Mouse (Mus musculus) embryo, embryonic 9.5 days (tissue): ENCODE data around the gene Stmn3.

Experiments
- DNase-seq: peaks from one replicate; pipeline ENCODE4 v3.0.0-alpha.2; 2017; ENCODE audit errors: extremely low spot score

The Stmn3 gene

DNA sequence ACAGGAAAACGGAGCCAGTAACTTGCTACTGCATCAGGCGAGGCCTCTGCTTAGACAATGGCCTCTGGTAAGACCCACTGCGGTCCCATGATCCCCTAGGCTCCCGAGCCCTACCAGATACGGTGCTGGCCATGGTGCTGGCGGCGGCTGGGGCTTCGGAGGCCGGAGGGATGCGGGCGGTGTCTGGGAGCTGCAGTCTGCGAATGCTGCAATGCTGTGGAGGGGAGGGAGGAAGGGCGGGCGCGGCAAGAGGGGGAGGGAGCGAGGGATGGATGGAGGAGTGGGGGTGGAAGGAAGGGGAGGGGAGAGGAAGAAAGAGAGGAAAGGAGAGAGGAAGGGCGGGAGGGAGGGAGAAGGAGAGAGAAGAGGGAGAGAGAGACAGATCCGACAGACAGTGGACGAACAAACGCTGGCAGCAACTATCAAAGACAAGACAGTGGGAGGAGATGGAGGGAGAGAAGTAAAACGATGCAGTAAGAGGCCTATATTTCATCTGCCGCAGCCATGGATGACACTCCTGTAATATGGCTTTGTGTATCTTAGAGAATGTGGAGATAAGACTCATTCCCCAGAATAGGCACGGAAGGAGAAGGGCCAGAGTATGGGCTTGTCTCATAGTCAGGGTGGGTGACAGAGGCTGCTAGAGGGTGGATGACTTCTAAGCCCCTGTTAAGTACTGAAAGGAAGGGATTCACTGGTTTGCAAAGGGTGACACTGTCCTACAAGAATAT is at the start of gene Stmn3:
Gene Stmn3, minus strand, starts transcription at position 421 of the 731 bp plus-strand sequence.
- peak; percentile 81 for DNase-seq

GRCm38 (mm10) chr2:181363946-181364345 is 49.6 kb upstream of the Stmn3 start:
- DNase-seq: no peak

- DNase-seq: no peak
These were observed 42.5 kb upstream of the Stmn3 start for GRCm38 (mm10) chr2:181356780-181357179.

GRCm38 (mm10) chr2:181342766-181343165 is 28.5 kb upstream of the Stmn3 start:
- no peak for DNase-seq

DNA sequence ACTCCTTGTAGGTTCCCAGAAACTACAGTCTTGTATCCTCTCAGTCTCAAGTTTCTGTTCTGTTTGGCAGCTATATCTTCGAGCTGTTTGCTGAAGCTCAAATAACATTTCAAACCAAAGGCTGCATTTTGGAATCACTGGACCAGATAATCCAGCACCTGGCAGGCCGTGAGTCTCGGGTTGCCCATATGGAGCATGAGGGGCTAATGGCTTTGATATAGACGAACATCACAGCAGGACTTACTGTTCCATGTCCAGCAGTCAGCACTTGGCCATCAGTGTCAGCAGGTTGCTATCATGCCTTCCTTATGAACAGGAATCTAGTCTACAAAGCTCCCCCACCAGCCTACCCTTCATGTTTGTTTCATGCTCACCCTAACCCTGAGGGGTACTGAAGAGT is 26.1 kb upstream of the Stmn3 start:
- DNase-seq: no peak

GRCm38 (mm10) chr2:181334023-181334422 is 19.7 kb upstream of the Stmn3 start:
- DNase-seq: peak; percentile 48

GRCm38 (mm10) chr2:181332542-181332941 is 18.2 kb upstream of the Stmn3 start:
- DNase-seq: no peak

DNA sequence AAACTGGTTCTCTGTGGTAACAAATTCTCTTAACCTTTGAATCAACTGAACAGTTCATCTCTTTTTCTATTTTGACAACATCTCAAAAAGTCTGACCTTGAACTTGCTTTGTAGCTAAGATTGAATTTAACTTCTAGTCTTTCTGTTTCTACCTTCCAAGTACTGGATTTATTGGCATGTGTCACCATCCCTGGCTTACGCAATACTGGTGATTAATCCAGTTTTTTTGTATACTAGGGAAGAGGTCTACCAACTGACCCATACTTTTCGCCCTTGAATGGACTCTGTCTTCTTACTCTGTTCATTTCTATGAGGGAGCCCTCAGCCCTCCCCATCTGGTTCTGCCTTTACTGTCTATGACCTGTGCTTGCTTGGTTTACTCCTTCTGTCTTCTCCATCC is 11.8 kb upstream of the Stmn3 start:
- no peak for DNase-seq

- no peak for DNase-seq
These were observed 7.8 kb upstream of the Stmn3 start for GRCm38 (mm10) chr2:181322136-181322535.

DNA sequence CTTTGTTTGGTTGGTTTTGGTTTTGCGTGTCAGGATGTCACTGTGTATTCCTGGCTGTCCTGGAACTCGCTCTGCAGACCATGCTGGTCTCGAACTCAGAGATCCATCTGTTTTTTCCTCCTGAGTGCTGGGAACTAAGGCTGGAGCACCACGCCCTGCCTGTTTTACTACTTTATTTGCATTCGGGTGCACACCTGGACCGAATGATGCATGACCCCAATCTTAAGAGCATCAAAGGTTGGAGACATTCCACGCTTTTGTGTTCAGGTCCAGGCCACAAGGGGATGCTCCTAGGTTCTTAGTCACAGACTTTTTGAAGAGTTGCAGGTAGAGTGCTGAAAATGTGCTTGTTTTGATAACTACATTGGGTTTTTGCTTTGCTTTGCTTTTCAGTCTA is 5.8 kb upstream of the Stmn3 start:
- DNase-seq: no peak

DNA sequence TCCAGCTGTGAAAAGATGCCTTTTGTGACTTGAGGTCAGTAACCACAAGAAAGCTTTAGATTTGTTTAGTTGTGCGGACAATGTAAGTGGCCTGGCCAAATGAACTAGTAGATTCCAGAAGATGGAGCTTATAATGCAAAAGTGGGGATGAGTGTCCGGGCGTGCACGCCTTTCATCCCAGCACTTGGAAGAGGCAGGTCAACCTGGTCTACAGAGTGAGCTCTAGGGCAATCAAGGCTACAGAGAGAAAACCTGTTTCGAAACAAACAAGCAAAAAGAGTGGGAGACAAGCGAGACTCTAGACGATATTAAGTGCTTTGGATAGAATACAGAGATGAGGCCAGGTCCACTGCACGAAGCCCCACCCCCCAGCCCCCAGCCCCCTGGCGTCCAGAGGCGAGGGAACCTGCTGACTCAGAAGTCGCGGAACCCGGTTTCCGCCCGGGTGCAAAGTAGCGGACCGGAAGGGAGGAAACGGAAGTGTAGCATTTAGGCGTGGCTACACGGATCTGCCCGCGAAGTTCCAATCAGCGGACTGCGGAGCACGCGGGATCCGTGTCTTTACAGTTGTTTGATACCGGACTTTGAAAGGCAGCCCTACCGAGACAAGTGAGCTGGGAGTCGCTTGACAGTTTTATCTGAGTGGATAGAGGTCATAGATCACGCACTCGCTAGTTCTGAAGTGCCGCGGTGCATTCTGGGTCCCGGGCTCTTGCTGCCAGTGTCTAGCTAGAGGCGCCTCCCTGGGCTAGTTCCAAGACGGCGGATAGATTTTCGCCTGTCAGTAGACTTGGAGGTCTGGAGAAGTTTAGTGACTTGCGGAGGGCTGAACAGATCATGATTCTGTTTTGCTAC is 5.2 kb upstream of the Stmn3 start, which contains the start of gene Rtel1:
Gene Rtel1, plus strand, starts transcription at position 492 of the 855 bp plus-strand sequence.
- DNase-seq: peak; percentile 91

GRCm38 (mm10) chr2:181313344-181314079 is 788 bp downstream of the Stmn3 start:
- no peak for DNase-seq

DNA sequence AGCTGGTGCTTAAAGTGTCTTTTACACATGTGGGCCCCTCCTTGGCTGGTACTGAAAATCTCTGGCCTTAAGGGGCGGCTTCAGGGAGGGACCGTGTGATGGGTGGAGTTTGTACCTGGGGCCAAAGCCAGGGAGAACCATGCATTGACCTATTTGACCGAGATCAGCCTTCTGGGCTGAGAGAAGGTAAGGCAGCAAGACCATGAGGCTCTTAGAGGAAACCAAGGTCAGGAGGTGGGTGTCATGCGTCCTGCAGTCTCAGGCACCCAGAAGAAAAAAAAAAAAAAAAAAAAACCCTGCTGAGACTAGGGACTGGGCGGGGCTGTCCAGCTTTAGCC is 1.3 kb downstream of the Stmn3 start:
- no peak for DNase-seq

GRCm38 (mm10) chr2:181312435-181312834 is 1.9 kb downstream of the Stmn3 start:
- no peak for DNase-seq

- peak; percentile 42 for DNase-seq
These were observed 7.0 kb downstream of the Stmn3 start for GRCm38 (mm10) chr2:181307144-181307804.

GRCm38 (mm10) chr2:181304944-181305343 is 9.4 kb downstream of the Stmn3 start:
- DNase-seq: no peak

DNA sequence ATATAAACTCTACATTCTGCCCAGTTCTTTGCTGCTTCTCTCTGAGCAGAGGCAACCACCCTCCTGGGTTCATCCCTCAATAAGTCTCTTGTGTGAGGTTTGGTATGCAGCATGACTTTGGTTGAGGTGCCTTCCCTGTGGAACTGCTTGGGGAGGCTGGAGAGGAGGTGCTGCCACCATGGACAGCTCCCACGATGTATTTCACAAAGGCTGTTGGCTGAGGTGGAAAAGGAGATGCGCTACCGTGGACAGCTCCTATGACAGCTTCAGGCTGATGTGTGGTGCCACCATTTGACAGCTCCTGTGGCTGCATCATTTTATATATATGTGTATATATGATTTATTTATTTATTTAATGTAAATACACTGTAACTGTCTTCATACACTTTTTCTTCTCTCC is 12.3 kb downstream of the Stmn3 start:
- peak; percentile 40 for DNase-seq

DNA sequence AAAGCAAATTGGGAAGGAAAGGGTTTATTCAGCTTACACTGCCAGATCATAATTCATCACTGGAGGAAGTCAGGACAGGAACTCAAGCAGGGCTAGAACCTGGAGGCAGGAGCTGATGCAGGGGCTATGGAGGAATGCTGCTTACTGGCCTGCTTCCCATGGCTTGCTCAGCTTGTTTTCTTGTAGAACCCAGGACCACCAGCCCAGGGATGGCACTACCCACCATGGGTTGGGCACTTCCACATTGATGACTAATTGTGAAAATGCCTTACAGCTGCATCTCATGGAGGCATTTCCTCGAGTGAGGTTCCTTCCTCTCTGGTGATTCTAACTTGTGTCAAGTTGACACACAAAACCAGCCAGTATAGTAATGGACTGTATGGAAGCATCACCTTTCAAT is 23.4 kb downstream of the Stmn3 start:
- DNase-seq: no peak

DNA sequence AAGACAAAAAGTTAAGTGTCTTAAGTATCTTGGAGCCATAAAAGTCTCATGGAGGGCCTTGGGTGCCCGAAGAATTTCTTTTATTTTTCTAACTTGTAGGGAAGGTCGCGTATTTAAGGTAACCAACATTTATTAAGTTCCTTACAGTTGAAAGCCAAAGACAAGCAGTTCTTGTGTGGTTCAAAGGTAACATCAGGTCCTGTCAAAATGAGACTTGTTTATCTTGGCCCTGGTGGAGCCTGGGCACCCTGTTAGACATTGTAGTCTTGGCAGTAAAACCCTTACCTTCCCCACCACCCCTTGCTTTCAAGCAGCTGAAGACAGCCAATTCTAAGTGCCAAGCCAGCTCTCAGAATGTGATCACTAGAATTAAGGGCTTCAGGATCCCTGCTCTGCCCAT is 25.6 kb downstream of the Stmn3 start:
- no peak for DNase-seq

DNA sequence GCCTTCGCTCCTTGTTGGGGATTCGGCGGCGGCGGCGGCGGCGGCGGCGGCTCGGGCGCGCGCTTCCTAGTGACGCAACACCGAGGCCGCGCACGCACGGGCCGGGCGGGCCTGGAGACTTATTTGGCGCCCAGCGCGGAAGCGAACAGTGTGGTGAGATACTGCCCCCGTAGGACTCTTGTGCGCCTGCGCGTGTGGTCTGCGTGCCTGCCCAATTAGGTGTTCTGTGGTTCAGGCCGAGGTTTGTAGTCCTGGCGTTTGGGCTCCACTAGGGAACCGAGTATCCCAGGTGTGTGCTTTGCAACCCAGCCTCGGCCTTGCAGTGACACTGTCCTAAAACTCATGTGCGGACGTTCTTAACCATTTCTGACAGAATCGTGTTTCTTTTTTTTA is 26.3 kb downstream of the Stmn3 start, which contains the start of gene Gmeb2:
Gene Gmeb2, minus strand, starts transcription at position 78 of the 393 bp plus-strand sequence.
- DNase-seq: peak; percentile 88

GRCm38 (mm10) chr2:181287338-181287957 is 26.9 kb downstream of the Stmn3 start:
- DNase-seq: peak; percentile 90
